Mouse (Mus musculus) stomach, embryonic 14.5 days (tissue): ENCODE measurements at regions not wholly inside any gene's neighbourhood (a gene's known extent, or its start where the extent isn't known, plus 50 kb on each side); places are given as distances from the start of the nearest gene placed in this dataset.
"Not testable (repeated sequence)": the region's sequence is repeated elsewhere in the genome, so short reads cannot be mapped to it uniquely, and the experiment has no call there.

Experiments used
- ATAC-seq: fragments of 200-750 bp; cut with Nextera tagmentation; 2 replicates; pipeline ENCODE4 v1.8.0; 2017; ENCODE audit warnings: low read depth, moderate TSS enrichment; ENCODE audit not compliant: insufficient number of reproducible peaks, insufficient read depth, low FRiP score
- H3K27ac ChIP-seq: fragments of 300-500 bp; sonication (generic); 2 replicates; pipeline ENCODE4 v1.5.1; 2014; ENCODE audit warnings: mild to moderate bottlenecking, low read length, moderate library complexity, mixed read lengths
- H3K27me3 ChIP-seq: fragments of 300-500 bp; sonication (generic); 2 replicates; pipeline ENCODE4 v1.6.1; 2014; ENCODE audit warnings: low read length, control low read depth, mixed read lengths; ENCODE audit not compliant: control insufficient read depth, insufficient read depth
- H3K36me3 ChIP-seq: fragments of 300-500 bp; sonication (generic); 2 replicates; pipeline ENCODE4 v1.6.1; 2014; ENCODE audit warnings: mild to moderate bottlenecking, control low read depth, low read length, moderate library complexity, mixed read lengths; ENCODE audit not compliant: control insufficient read depth, insufficient read depth
- H3K4me1 ChIP-seq: fragments of 300-500 bp; sonication (generic); 2 replicates; pipeline ENCODE4 v1.6.1; 2014; ENCODE audit warnings: low read length, control low read depth, mixed read lengths; ENCODE audit not compliant: control insufficient read depth, insufficient read depth
- H3K4me2 ChIP-seq: fragments of 300-500 bp; sonication (generic); replicated peaks from 2 replicates; pipeline ENCODE4 v1.6.1; 2014; ENCODE audit warnings: low read depth, low read length, control low read depth
- H3K4me3 ChIP-seq: fragments of 300-500 bp; sonication (generic); 2 replicates; pipeline ENCODE4 v1.5.1; 2014; ENCODE audit warnings: low read depth, low read length, control low read depth
- H3K9ac ChIP-seq: fragments of 300-500 bp; sonication (generic); replicated peaks from 2 replicates; pipeline ENCODE4 v1.6.1; 2014; ENCODE audit warnings: low read depth, mild to moderate bottlenecking, control low read depth, low read length, moderate library complexity, mixed read lengths
- H3K9me3 ChIP-seq: fragments of 300-500 bp; sonication (generic); 2 replicates; pipeline ENCODE4 v1.6.1; 2016; ENCODE audit warnings: low read depth, low read length, control low read depth; ENCODE audit not compliant: control insufficient read depth
- WGBS: fragments of 180-500 bp; shearing (Covaris S2); extraction: QIAGEN DNeasy Blood & Tissue Kit; methylation state at CpG from one replicate; pipeline ENCODE4 v1.1.7; 2014; 5-methylcytosine and 5-hydroxymethylcytosine counted together

DNA sequence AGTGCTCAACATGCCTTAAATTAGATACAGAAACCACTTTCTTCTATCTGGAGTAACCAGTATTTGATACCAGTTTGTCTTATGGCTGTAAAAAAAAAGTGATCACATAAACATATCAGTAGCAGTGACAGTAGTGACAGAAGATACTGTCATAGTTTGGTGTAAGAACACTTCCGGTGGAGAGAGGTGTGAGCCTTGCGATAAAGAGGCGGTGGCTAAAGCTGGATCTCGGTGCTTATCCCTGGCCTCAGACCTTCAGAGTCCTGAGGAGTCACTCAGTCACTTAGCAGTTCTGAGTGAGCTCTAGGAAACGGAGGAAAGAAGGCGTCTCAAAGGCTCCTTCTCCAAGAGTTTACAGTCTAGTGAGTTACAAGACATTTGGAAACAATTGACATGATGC, 169.4 kb downstream of the Mterf1b start:
- not testable (repeated sequence) for H3K9me3 ChIP-seq, H3K36me3 ChIP-seq, H3K9ac ChIP-seq, H3K27ac ChIP-seq, H3K27me3 ChIP-seq, H3K4me2 ChIP-seq, H3K4me1 ChIP-seq, ATAC-seq, H3K4me3 ChIP-seq
- 88% methylated on average over 6 of the region's 6 CpGs for WGBS

DNA sequence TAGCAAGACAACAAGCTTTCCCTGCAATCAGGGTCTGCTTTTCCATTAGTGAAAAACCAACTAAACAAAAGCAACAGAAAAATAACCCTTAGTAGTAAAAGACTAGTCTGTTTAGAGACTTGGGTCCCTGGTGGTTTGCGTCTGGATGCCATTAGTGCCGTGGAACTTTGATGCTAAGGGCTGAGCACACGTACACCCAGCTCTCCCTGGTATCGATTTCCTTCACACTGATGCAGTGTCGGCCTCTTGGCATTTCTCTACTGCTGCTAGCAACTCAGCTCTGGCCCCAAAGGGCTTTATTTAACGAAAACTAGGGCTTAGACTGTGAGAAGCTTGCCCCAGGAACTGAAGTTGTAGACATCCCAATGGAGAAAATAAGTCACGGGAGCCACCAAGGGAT, 192.6 kb downstream of the Mterf1b start:
- not testable (repeated sequence) for H3K9ac ChIP-seq

DNA sequence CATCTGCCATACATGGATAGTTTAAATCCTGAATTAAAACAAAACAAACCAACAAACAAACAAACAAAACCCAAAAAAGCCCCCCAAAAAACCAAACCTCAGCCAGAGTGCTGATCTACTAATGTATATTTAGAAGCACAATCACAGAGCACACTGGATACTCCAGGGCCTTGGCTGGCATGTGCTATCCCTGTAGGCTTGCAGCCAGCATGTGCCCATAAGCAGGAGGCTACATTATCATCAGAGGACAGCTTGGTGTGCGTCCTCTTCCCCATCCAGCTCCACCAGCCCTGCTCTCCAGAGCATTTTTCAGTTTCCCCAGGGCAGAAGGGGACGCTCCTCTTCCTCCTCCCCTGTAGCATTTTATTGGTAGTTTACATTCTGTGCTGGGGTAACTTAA, 198.9 kb downstream of the Mterf1b start:
- H3K9me3 ChIP-seq: no peaks in the 10 kb centered on the region
- no peak overlapping the region for H3K27ac ChIP-seq
- no peaks in the 10 kb centered on the region for H3K4me1 ChIP-seq
- no peak overlapping the region for H3K4me2 ChIP-seq
- no peak overlapping the region for H3K9ac ChIP-seq
- ATAC-seq: no peak
- WGBS: 74% methylated on average over 2 of the region's 2 CpGs
- no peak overlapping the region for H3K4me3 ChIP-seq
- H3K36me3 ChIP-seq: no peaks in the 10 kb centered on the region
- H3K27me3 ChIP-seq: no peaks in the 10 kb centered on the region

More for the DNA sequence above, 192.6 kb downstream of the Mterf1b start:
- H3K4me2 ChIP-seq, H3K4me1 ChIP-seq, H3K27ac ChIP-seq, H3K4me3 ChIP-seq, H3K36me3 ChIP-seq, H3K9me3 ChIP-seq, ATAC-seq, H3K27me3 ChIP-seq: not testable (repeated sequence)
- WGBS: 59% methylated on average over 7 of the region's 7 CpGs

DNA sequence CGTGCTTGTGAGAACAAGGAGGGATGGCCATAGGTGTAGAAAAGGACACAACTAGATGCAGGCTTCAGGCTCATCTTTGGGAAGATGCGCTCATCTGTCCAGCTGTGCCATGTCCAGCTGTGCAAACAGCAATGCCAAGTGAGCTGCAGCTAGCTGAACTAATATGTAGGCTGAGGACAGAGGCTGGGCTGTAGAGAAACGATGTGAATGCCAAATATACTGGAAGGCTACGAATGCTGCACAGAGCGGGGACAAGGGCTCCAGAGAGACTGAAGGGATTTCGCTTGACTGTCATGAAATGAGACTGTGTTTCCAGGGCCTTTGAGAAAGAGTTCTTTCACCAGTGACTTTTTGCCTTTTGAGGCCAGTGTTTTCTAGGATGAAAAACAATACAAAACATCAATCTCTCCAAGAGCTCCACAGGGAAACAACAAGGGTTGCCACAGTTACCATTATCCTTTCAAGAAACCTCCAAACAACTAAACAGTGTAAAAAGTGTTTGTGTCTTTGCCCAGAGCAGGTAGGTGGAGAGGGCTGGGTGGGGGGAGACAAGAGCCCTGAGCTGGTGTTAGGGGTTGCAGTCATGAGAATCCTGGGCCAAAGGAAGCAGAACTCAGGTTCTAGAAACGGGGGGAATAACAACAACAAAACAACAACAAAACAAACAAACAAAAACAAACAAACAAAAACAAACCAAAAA, 202.3 kb downstream of the Mterf1b start:
- H3K4me1 ChIP-seq, H3K9ac ChIP-seq, H3K27ac ChIP-seq, H3K4me3 ChIP-seq, H3K9me3 ChIP-seq, ATAC-seq, H3K4me2 ChIP-seq, H3K27me3 ChIP-seq, H3K36me3 ChIP-seq: not testable (repeated sequence)
- 81% methylated on average over 6 of the region's 7 CpGs for WGBS

DNA sequence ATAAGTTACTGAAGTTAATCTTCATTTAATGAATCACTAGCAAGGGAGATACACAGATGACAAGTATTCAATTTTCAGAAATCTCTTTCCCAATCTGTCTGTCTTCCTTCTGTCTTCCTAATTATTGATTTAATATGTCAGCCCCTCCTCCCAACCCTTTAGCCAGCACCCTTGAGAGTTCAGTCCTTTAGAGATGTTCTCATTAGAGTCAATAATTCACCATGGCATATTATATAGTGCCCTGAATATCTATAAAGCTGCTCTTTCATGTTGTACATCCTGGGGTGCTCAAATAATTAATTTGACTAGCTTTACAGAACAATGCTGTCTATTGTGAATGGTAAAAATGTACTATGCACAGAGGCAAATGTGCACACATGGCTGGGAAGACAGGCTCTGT, 205.9 kb downstream of the Mterf1b start:
- ATAC-seq: no peak
- H3K4me3 ChIP-seq: no peak overlapping the region
- H3K9ac ChIP-seq: no peak overlapping the region
- H3K9me3 ChIP-seq: no peaks in the 10 kb centered on the region
- H3K4me1 ChIP-seq: no peaks in the 10 kb centered on the region
- no peak overlapping the region for H3K27ac ChIP-seq
- H3K36me3 ChIP-seq: no peaks in the 10 kb centered on the region
- no peak overlapping the region for H3K4me2 ChIP-seq
- no peaks in the 10 kb centered on the region for H3K27me3 ChIP-seq

DNA sequence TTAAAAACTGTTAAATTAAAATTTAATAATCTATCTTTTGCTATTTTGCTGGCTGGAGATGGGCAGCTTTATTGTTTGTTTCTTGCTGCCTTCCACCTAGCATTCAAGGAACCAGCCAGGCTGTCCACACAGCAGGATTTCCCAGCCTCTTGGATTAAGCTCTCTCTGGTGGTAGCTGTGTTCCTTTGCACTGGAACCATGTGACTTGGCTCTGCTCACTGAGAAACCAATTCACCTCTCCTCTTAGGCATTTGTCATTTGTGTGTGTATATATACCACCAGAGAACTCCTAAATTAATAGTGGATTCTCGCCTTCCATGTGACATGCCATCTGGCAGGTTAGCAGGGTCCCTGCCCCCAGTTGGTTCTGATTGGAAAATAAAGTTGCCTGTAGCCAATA, 225.6 kb downstream of the Mterf1b start:
- WGBS: 65% methylated on average over 1 of the region's 1 CpGs
- H3K4me1 ChIP-seq: no peaks in the 10 kb centered on the region
- ATAC-seq: no peak
- no peak overlapping the region for H3K4me2 ChIP-seq
- H3K4me3 ChIP-seq: no peak overlapping the region
- no peak overlapping the region for H3K9ac ChIP-seq
- no peaks in the 10 kb centered on the region for H3K36me3 ChIP-seq
- H3K27me3 ChIP-seq: no peaks in the 10 kb centered on the region
- no peaks in the 10 kb centered on the region for H3K9me3 ChIP-seq
- H3K27ac ChIP-seq: no peak overlapping the region
